Mouse (Mus musculus) intestine, embryonic 16.5 days (tissue): ENCODE results near the gene Dhrs1. TPM values are rescaled to one million over a fixed set of nuclear protein-coding genes. Genes with fewer than 3 reads are reported as not detected.

Source experiments
- ATAC-seq: fragments of 200-750 bp; cut with Nextera tagmentation; 2 replicates; pipeline ENCODE4 v1.8.0; 2017; ENCODE audit warnings: moderate TSS enrichment, moderate library complexity
- H3K27ac ChIP-seq: fragments of 300-500 bp; sonication (generic); 2 replicates; pipeline ENCODE4 v1.5.1; 2014; ENCODE audit warnings: mild to moderate bottlenecking, low read length
- H3K27me3 ChIP-seq: fragments of 300-500 bp; sonication (generic); replicated peaks from 2 replicates; pipeline ENCODE4 v1.6.1; 2014; ENCODE audit warnings: low read length, control low read depth, mixed read lengths; ENCODE audit not compliant: control insufficient read depth, insufficient read depth
- H3K36me3 ChIP-seq: fragments of 300-500 bp; sonication (generic); 2 replicates; pipeline ENCODE4 v1.6.1; 2014; ENCODE audit warnings: low read length, control low read depth; ENCODE audit not compliant: control insufficient read depth, insufficient read depth
- H3K4me1 ChIP-seq: fragments of 300-500 bp; sonication (generic); 2 replicates; pipeline ENCODE4 v1.6.1; 2014; ENCODE audit warnings: low read length, control low read depth, mixed read lengths; ENCODE audit not compliant: control insufficient read depth, insufficient read depth
- H3K4me2 ChIP-seq: fragments of 300-500 bp; sonication (generic); 2 replicates; pipeline ENCODE4 v1.6.1; 2014; ENCODE audit warnings: low read depth, low read length, control low read depth
- H3K4me3 ChIP-seq: fragments of 300-500 bp; sonication (generic); 2 replicates; pipeline ENCODE4 v1.5.1; 2014; ENCODE audit warnings: mild to moderate bottlenecking, low read length
- H3K9ac ChIP-seq: fragments of 300-500 bp; sonication (generic); 2 replicates; pipeline ENCODE4 v1.6.1; 2014; ENCODE audit warnings: low read depth, low read length
- H3K9me3 ChIP-seq: fragments of 300-500 bp; sonication (generic); 2 replicates; pipeline ENCODE4 v1.6.1; 2016; ENCODE audit warnings: low read length, control low read depth; ENCODE audit not compliant: control insufficient read depth
- WGBS: fragments of 180-500 bp; shearing (Covaris S2); extraction: QIAGEN DNeasy Blood & Tissue Kit; methylation state at CpG from one replicate; pipeline ENCODE4 v1.1.7; 2014; 5-methylcytosine and 5-hydroxymethylcytosine counted together
- polyA plus RNA-seq: library from polyadenylated mRNA; unstranded; fragments of >200 nt; fragmentation: Nextera tagmentation; extraction: Ambion mirVana; gene quantifications from 2 replicates; pipeline ENCODE4 v1.2.1, GENCODE M21; 2015

The Dhrs1 gene
- polyA plus RNA-seq, 1 experiment from 2014 or later: 151 TPM

- Histone ChIP-seq H3K4me3 (peak overlapping the region; percentile 48), H3K36me3 (no peaks in the 10 kb centered on the region), H3K9me3 (no peaks in the 10 kb centered on the region), H3K4me2 (peak overlapping the region; percentile 60), H3K4me1 (peaks cover 16% of the 10 kb centered on the region), H3K27me3 (no peaks in the 10 kb centered on the region), H3K9ac (peak overlapping the region; percentile 36; the same call in 1 of the 2 replicates), H3K27ac (0 out of 2 replicates have a peak overlapping the region, but pooled peaks have one; percentile 27)
- no peak for ATAC-seq
- 66% methylated on average over 9 of the region's 9 CpGs for WGBS
These were observed 37.0 kb upstream of the Dhrs1 start for GRCm38 (mm10) chr14:55782361-55782960.

GRCm38 (mm10) chr14:55781310-55781709 lies 35.8 kb upstream of the Dhrs1 start:
- ATAC-seq: peak; percentile 70
- no peaks in the 10 kb centered on the region for H3K9me3 ChIP-seq
- H3K36me3 ChIP-seq: no peaks in the 10 kb centered on the region
- peak overlapping the region; percentile 42 for H3K4me2 ChIP-seq
- WGBS: 17% methylated on average over 14 of the region's 14 CpGs
- no peaks in the 10 kb centered on the region for H3K27me3 ChIP-seq
- peaks cover 25% of the 10 kb centered on the region for H3K4me1 ChIP-seq
- H3K27ac ChIP-seq: no peak overlapping the region
- no peak overlapping the region for H3K9ac ChIP-seq
- H3K4me3 ChIP-seq: no peak overlapping the region; the same call in 1 of the 2 replicates

- Histone ChIP-seq H3K27me3 (no peaks in the 10 kb centered on the region), H3K4me2 (no peak overlapping the region), H3K4me3 (no peak overlapping the region), H3K9me3 (no peaks in the 10 kb centered on the region), H3K36me3 (no peaks in the 10 kb centered on the region), H3K27ac (no peak overlapping the region), H3K4me1 (peaks cover 25% of the 10 kb centered on the region), H3K9ac (no peak overlapping the region)
- WGBS: 82% methylated on average over 11 of the region's 11 CpGs
- no peak for ATAC-seq
These were observed 35.2 kb upstream of the Dhrs1 start for GRCm38 (mm10) chr14:55780736-55781135.

DNA sequence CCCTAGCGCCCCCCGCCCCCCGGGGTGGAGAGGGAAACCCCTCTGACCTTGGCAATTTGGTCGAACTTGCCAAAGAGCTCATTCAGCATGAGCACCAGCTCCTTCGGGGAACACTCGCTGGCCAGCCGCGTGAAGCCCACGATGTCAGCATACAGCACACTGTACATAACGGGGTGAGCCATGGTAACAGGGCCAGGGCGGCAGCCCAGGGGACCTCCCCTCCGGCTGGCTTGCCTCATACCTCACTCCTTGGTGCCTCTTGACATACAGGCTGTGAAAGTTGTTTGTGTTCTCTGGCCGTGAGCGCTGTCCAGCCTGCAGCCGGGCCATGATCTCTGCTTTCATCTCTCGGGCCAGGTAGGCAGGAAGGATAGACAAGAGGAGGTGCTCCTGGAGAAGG lies 34.2 kb upstream of the Dhrs1 start:
- ATAC-seq: no peak
- Histone ChIP-seq H3K4me3 (no peak overlapping the region), H3K9me3 (no peaks in the 10 kb centered on the region), H3K36me3 (no peaks in the 10 kb centered on the region), H3K9ac (no peak overlapping the region), H3K27me3 (no peaks in the 10 kb centered on the region), H3K27ac (no peak overlapping the region), H3K4me2 (no peak overlapping the region), H3K4me1 (peaks cover 25% of the 10 kb centered on the region)
- 60% methylated on average over 16 of the region's 16 CpGs for WGBS

DNA sequence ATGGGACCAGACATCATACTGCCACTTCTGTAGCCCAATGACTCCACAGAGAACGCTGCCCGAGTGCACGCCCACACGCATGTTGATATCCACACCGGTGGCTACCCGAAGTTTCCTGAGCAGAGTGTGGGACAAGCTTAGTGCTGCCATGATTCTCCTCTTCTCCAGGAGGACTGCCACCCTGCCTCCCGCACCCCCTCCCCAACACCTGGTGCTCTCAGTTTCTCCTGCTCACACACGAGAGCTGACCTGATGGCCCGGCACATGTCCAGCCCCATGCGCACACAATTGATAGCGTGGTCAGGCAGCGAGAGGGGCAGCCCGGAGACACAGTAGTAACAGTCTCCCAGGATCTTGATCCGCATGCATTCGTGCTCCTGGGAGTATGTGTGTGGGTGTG lies 33.2 kb upstream of the Dhrs1 start:
- 92% methylated on average over 15 of the region's 15 CpGs for WGBS
- Histone ChIP-seq H3K36me3 (no peaks in the 10 kb centered on the region), H3K4me2 (no peak overlapping the region), H3K4me1 (peaks cover 25% of the 10 kb centered on the region), H3K27me3 (no peaks in the 10 kb centered on the region), H3K9ac (no peak overlapping the region), H3K27ac (no peak overlapping the region), H3K9me3 (no peaks in the 10 kb centered on the region), H3K4me3 (no peak overlapping the region)
- no peak for ATAC-seq

DNA sequence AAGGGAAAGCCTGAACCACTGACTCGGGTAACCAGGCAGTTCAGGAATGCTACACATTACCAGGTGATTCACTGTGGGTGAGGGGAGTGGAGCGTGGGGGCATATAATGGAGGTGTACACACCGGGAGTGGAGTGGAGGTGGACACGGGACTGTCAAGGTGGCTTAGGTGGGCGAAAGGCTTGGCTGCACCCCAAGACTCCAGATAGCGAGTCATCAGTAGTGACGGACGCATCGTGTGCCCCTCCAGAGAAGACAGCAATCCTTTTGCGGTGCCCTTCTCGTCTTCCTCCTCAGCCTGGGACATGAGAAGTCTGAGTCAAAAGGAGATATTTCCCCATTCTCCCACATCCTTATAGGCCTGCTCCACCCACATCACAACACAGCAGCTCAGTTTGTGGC lies 32.3 kb upstream of the Dhrs1 start:
- no peak overlapping the region for H3K27ac ChIP-seq
- ATAC-seq: no peak
- no peaks in the 10 kb centered on the region for H3K9me3 ChIP-seq
- 0 out of 2 replicates have a peak overlapping the region, but pooled peaks have one; percentile 34 for H3K9ac ChIP-seq
- no peak overlapping the region for H3K4me2 ChIP-seq
- no peak overlapping the region for H3K4me3 ChIP-seq
- no peaks in the 10 kb centered on the region for H3K27me3 ChIP-seq
- H3K36me3 ChIP-seq: no peaks in the 10 kb centered on the region
- 80% methylated on average over 11 of the region's 11 CpGs for WGBS
- peaks cover 24% of the 10 kb centered on the region for H3K4me1 ChIP-seq

- H3K4me2 ChIP-seq: no peak overlapping the region
- 14% methylated on average over 3 of the region's 3 CpGs for WGBS
- H3K4me3 ChIP-seq: no peak overlapping the region
- no peaks in the 10 kb centered on the region for H3K9me3 ChIP-seq
- peaks cover 19% of the 10 kb centered on the region for H3K4me1 ChIP-seq
- H3K36me3 ChIP-seq: no peaks in the 10 kb centered on the region
- peak overlapping the region; percentile 38 for H3K27ac ChIP-seq
- H3K9ac ChIP-seq: peak overlapping the region; percentile 34; the same call in 1 of the 2 replicates
- peak; percentile 54 for ATAC-seq
- H3K27me3 ChIP-seq: no peaks in the 10 kb centered on the region
These were observed 31.7 kb upstream of the Dhrs1 start for GRCm38 (mm10) chr14:55777176-55777575.

- Histone ChIP-seq H3K4me1 (peaks cover 22% of the 10 kb centered on the region), H3K9ac (no peak overlapping the region), H3K36me3 (no peaks in the 10 kb centered on the region), H3K9me3 (no peaks in the 10 kb centered on the region), H3K4me3 (no peak overlapping the region), H3K4me2 (no peak overlapping the region), H3K27ac (peak overlapping the region; percentile 38), H3K27me3 (no peaks in the 10 kb centered on the region)
- WGBS: 40% methylated on average over 7 of the region's 7 CpGs
- no peak; the same call in 1 of the 2 replicates for ATAC-seq
These were observed 31.2 kb upstream of the Dhrs1 start for GRCm38 (mm10) chr14:55776711-55777110.

DNA sequence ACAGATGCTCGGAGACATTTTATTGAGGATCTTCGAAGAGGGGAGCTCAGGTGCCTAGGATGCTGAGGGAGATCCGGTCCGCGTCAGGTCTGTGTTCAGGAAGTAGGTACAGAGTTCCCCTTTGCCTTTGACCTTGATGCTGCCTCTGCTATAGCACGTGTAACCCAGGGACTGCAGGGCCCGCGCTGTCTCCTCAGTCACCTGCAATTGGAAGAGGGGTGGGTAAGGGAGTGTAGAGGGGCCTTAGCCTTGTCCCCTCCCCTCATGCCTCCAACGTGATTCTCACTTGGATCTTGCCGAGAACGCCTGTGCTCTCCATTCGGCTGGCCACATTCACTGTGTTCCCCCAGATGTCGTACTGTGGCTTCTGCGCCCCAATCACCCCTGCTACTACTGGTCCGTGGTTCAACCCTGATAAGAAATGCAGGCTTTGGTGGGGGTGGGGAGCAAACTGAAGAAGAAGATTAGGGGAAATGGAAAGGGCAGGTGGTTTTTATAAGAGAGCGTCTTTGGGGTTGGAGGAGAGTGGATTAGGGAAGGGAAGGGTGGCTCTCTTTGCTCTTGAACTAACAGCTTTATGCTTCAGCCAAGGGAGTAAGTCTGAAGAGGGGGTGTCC lies 23.7 kb upstream of the Dhrs1 start:
- Histone ChIP-seq H3K4me1 (peaks cover 13% of the 10 kb centered on the region), H3K9me3 (no peaks in the 10 kb centered on the region), H3K9ac (no peak overlapping the region), H3K4me2 (no peak overlapping the region), H3K27ac (no peak overlapping the region), H3K4me3 (no peak overlapping the region), H3K36me3 (no peaks in the 10 kb centered on the region), H3K27me3 (peaks cover 11% of the 10 kb centered on the region)
- ATAC-seq: no peak
- 74% methylated on average over 16 of the region's 16 CpGs for WGBS
